Mouse (Mus musculus): ENCODE measurements around the gene Nt5m.
A peak's percentile ranks its signal among the peaks of the same experiment; 100 is the strongest.
"Not testable (repeated sequence)": the region's sequence is repeated elsewhere in the genome, so short reads cannot be mapped to it uniquely, and the experiment has no call there.

The Nt5m gene

DNA sequence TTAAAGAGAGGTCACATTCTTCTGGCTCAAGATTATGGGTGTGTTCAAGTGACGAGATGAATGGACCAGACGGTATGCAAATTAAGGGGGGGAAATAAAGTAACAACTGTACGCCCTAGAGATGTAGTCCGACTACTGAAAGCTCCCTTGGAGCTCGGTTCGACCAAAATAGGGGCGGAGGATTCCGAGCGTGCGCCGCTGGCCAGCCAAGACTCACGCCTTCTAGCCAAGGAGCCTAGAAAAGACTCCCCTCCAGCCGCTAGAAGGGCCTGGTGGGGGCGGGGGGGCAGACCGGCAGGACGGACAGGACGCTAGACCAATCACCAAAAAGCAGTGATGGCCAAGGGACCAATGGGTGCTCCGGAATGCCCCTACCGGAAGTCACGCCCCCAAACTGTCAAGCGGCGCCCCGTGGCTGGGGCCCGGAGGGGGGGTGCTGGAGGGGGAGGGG, at the start of gene Nt5m:
TSS of gene Nt5m (plus strand) at position 440 of the 451 bp plus-strand sequence.
- DNase-seq (ENCODE audit: low spot score): peak; percentile 92

- DNase-seq (ENCODE audit: low spot score): no peak
Observed at GRCm38 (mm10) chr11:59793390-59793789, 45.9 kb upstream of the Nt5m start.

DNA sequence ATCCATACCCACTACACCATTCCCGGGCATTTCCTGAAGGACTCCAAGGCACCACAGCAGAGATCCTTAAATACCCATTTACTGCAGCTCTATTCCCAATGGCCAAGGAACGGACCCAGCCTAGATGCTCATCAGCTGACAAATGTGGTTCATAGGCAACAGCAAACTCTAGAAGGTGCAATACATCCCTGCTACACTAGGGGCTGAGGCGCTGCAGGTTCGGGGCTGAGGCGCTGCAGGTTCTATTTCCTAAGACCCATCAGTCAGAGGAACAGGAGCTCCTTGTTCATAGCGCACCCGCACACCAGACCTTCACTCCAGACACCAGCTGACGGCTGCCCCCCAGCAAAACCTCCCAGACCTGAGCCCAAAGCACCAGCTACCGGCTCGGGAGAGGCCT, 38.8 kb upstream of the Nt5m start:
- no peak for DNase-seq (ENCODE audit: low spot score)

DNA sequence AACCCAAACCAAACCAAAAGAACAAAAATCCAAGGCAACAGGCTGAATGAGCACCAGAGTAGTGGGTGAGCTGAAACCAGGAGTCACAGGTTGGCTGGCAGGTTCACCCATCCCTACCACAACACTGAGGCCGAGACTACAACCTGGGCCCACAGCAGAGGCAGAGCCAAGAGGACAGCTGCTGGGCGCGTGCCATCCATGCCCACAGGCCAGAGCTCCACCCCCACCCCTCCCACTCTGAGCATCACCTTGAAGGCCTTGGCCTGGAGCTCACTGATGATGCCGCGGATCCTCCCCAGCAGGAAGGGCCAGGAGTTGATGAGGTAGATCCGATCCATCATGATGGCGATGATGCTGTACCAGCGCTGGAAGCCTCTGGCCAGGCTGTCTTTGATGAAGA, 37.4 kb upstream of the Nt5m start:
- no peak for DNase-seq (ENCODE audit: low spot score)

DNA sequence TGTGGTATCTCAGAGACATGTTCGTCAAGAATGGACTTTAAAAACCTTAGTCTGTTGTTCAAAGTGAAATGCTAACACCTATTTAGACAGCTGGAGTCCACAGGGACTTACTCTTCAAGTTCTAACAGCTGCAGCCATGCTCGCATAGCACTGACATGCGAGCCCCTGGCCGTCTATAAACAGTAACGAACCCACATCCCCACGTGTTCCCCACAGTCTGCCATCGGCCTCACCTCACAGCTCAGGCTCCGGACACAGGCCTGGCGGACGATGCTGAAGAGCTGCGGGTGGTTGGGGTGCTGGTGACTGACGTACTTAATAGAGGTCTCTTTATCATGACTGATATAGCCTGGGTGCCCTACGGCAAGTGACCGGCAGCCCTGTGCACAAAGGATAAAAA, 35.7 kb upstream of the Nt5m start:
- DNase-seq (ENCODE audit: low spot score): no peak

DNA sequence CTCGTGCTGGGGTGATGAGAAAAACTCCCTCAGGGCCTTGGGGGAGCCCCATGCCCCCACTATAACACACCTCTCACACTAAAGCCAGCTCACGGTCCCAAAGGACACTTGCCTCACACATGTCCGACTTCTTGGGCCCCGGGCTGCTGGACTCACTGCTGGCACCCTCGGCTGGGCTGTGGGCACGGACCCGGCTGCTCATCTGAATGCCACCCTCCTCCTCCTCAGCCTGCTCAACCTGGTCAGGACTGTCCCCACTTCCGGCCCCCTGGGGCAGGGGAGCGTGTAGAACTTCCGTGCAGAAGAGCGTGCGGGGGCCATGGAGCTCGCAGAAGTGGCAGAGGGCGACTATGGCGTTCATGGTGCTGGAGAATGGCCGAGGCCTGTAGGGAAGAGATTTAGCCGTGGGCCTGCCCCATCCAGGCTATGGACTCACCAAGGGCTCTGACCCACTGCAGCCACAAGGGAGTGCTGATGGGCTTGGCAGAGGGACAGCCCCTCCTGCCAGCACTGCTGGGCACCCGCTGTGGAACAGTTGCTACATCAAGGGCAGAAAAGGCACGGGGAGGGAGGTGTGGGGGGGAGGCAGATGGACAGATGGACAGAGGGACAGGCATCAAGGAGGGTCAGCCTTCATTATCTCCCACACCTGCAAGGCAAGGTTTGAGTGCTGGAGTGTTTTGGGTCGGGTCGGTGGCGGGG, 34.7 kb upstream of the Nt5m start:
- DNase-seq (ENCODE audit: low spot score): no peak

GRCm38 (mm10) chr11:59805256-59805655, 34.0 kb upstream of the Nt5m start:
- DNase-seq (ENCODE audit: low spot score): no peak

GRCm38 (mm10) chr11:59805656-59806055, 33.6 kb upstream of the Nt5m start:
- no peak for DNase-seq (ENCODE audit: low spot score)

DNA sequence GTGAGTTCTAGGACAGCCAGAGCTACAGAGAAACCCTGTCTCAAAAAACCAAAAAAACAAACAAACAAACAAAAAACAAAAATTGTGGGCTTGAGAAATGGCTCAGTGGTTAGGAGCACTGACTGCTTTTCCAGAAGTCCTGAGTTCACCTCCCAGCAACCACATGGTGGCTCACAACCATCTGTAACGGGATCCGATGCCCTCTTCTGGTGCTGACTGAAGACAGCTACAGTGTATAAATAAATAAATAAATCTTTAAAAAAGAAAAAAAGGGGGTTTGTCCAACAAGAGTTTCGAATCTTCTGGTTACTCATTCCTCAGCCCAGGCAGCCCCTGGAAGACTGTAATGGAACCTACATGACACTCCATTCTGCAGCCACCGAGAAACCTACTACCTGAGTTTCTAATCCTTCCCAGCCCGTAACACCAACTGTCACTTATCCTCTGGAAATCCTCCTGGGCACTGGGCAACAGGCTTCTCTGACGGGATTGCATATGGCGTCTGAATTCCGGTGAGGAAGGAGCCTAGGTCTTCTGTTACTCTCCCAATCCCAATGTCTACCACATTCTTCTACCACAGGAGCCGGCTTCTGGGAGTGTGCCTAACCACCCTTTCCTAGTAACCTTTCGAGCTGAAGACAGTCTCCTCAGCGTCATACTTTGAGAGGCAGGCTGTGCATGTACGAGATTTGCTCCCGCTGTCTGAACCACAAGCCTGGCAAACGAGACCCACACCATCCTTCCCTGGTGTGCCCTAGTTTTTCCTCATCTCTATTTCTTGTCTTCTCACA, 30.9 kb upstream of the Nt5m start:
- DNase-seq (ENCODE audit: low spot score): no peak

- DNase-seq (ENCODE audit: low spot score): no peak
Observed at GRCm38 (mm10) chr11:59809071-59809669, 30.1 kb upstream of the Nt5m start.

- DNase-seq (ENCODE audit: low spot score): peak; percentile 74
Observed at GRCm38 (mm10) chr11:59809670-59810474, 29.4 kb upstream of the Nt5m start, which contains the start of gene Flcn. Flcn (minus strand) TSS chr11:59810016.

GRCm38 (mm10) chr11:59810480-59811158, 28.6 kb upstream of the Nt5m start:
- no peak for DNase-seq (ENCODE audit: low spot score)

DNA sequence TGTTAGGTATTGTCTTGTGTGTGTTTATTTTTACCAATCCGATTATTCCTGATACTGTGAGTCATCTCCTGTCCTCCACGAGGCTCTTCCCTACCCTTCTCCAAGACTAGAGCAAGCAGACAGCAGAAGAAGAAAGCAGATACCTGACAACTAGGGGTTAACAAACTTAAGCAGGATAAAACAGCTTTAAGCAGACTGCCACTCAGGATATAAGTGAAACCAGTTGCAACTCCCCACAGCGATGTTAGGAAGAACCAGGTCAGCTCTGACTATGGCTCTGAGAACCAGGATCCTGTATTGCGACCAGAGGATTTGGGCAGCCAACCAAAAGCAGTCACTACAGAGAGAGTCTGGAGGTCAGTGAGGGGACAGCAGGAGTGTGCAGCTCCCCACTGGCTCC, 28.0 kb upstream of the Nt5m start:
- DNase-seq (ENCODE audit: low spot score): no peak

GRCm38 (mm10) chr11:59813276-59813675, 26.0 kb upstream of the Nt5m start:
- DNase-seq (ENCODE audit: low spot score): no peak

- no peak for DNase-seq (ENCODE audit: low spot score)
Observed at GRCm38 (mm10) chr11:59814311-59814710, 24.9 kb upstream of the Nt5m start.

GRCm38 (mm10) chr11:59814936-59815335, 24.3 kb upstream of the Nt5m start:
- no peak for DNase-seq (ENCODE audit: low spot score)

DNA sequence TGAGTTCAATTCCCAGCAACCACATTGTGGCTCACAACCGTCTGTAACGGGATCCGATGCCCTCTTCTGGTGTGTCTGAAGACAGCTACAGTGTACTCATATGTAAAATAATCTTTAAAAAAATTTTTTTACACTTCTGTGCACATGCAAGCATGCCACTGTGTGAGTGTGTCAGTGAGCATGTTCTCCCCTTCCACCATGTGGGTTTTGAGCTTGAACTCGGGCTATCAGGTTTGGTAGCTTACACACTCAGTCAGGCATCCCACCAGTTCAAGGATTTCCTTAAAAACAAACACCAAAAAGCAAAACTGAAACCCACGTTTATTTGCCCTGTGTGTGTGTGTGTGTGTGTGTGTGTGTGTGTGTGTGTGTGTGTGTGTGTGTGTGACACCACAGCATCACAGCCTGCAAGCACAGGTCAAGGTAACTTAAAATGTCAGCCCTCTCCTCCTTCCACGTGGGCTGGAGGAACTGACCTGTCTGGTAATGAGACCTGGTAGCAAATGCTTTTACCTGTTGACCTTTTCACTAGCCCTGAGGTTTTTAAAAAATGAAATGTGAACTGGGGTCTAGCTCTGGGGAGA, 23.7 kb upstream of the Nt5m start:
- no peak for DNase-seq (ENCODE audit: low spot score)

GRCm38 (mm10) chr11:59817916-59818315, 21.3 kb upstream of the Nt5m start:
- DNase-seq (ENCODE audit: low spot score): no peak

GRCm38 (mm10) chr11:59821625-59822024, 17.6 kb upstream of the Nt5m start:
- no peak for DNase-seq (ENCODE audit: low spot score)

DNA sequence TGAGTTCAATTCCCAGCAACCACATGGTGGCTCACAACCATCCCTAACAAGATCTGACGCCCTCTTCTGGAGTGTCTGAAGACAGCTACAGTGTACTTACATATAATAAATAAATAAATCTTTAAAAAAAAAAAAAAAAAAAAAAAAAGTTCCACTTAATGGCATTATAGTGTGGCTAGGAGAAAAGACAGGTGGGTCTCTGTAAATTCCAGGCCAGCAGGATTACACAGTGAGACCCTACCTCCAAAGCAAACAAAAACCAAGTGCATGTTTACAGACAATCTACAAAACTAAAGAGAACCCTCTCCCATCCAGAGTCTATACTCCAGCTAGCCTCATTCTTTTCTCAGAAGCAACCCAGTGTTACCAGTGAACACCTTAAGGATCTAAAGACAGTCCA, 1.5 kb upstream of the Nt5m start:
- not testable (repeated sequence) for DNase-seq (ENCODE audit: low spot score)

DNA sequence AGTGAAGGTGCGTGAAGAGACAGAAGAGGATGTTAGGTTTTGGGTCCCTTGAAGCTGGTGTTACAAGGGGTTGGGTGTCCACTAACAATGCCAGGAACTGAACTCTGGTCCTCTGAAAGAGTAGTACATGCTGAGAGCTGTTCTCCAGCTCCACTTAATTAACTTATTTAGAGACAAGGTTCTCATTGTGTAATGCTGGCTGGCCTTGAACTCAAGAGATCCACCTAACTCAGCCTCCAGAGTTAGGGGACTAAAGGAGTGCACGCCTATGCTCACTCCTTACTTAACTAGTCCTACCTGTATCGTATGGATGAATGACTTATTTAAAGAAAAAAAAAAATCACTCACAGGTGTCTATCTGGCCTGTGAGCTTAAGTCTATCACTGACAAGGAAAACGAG, 821 bp upstream of the Nt5m start:
- DNase-seq (ENCODE audit: low spot score): no peak
